Mouse (Mus musculus) gastrocnemius, postnatal 10 days (tissue): Measurements from ENCODE around the gene Vpreb1. TPM values are rescaled to one million over a fixed set of nuclear protein-coding genes. Genes with fewer than 3 reads are reported as not detected.
A peak's percentile ranks its signal among the peaks of the same experiment; 100 is the strongest.
"Not testable (repeated sequence)": the region's sequence is repeated elsewhere in the genome, so short reads cannot be mapped to it uniquely, and the experiment has no call there.

Experiments
- DNase-seq: peaks from one replicate; pipeline ENCODE4 v3.0.0; 2021; ENCODE audit warnings: mixed read lengths
- long read RNA-seq, 2 experiments: library from polyadenylated mRNA; stranded (forward); transcript quantifications; one replicate each; pipeline ENCODE4 v2.0.0; 2021
- total RNA-seq, 2 experiments: library from RNA; stranded (reverse); gene quantifications; 2 replicates each; pipeline ENCODE4 v1.2.3; 2021

The Vpreb1 gene
- under 1 TPM in 1 of 2 experiments, not detected in 1; 0.72 TPM for total RNA-seq
- long read RNA-seq, experiment 1 = 0 reads
- long read RNA-seq, experiment 2, partial matches to known transcripts = 0 of 1 reads
- long read RNA-seq, experiment 2, other reads (novel, unspliced or antisense) = 1 of 1 reads

GRCm38 (mm10) chr16:16870617-16871331 is at the start of gene Vpreb1, which contains the start of gene Top3b:
Gene Vpreb1 (minus strand): TSS chr16:16870843.
Gene Top3b (plus strand): TSS chr16:16870736.
- DNase-seq = peak; percentile 81

DNA sequence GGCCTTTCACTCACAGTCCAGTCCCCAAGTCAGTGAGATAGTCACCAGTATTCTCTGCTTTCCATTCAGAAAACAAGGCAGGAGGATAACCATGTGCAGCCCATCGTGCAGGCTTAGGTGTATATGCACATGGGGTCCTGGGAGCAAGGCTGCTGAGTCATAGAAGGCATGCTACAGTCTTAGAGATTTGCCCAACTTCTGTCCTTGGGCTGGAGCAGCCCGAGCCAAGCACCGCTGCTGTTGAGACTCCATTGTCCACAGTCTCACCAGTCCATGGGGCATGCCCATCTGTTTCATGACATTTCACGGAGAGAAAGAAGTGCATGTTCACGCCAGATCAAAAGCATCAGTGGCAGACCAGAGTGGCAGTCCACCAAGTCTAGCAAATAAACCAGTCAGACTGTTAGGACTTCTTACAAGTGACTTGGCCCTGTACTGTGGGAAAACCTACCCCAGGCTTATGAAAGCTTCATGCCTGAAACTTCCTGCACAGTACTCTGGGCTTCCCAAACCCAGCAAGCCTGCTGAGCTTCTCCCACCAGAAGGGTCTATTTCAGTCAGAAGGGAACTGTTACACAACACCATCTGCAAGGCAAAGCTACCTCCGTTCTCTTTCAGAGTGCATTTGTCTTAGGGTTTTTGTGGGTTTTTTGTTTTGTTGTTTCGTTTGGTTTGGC is 47.9 kb upstream of the Vpreb1 start:
- DNase-seq = no peak

GRCm38 (mm10) chr16:16913440-16913839 is 42.8 kb upstream of the Vpreb1 start:
- DNase-seq = no peak

DNA sequence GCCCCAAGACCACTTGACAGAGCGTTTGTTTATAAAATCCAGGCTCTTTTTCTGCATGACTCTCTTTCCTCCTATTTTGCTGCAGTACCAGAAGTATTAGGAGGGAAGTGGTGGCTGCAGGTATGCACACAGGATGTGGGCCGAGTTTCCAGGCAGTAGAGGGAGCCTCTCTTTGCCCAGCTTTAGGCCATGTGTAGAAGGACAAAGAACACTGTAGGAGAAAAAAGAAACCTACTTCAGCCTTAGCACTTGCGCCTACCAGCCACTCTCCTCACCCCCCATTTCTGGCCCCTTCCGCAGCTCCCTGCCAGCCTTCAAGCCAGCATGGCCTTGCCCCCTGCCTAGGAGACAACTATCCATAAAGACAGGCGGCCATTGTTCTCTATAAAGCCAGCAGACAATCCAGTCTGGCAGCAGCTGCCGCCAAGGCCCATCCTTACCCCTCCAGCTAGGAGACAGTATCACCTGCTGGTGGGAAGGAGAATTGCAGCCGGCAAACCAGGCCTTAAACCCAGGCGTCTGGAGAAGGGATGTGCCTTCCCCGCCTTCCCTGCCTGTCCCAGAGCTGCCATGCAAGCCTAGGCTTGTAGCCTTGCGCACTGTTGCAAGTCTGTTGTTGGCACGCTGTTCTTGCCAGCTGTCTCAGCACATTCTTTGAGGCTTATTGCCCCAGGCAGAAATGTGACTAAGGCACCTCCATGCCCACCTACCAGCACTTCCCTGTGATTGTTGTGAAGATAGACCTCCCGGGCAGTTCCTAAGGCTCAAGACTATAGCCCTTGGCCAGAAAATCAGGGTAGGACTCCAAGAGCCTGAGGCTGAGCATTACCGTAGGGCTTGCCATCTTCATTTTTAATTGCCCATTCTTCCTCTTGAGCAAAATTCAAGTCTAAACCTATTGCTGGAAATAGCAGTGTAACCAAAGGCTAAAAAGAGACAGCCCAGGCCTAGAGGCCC is 41.3 kb upstream of the Vpreb1 start:
- DNase-seq = peak; percentile 73

DNA sequence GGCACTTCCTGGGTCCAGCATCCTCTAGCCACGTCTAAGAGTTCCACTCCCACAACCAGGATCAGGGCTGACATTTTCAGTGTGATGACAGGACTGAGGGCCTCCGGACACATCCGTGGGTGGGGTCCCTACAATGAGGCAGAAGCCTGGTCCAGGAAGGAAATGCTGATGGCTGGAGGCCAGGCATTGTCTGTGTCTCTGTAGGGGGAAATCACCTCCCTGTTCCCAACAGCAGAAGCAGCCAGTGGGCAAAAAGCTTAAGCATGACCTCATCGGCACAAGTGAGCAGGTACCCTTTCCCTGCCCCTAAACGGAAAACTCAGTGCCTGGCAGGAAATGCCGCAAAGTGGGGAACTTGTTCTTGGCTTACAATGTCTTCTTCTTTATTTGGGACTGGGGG is 37.2 kb upstream of the Vpreb1 start:
- DNase-seq = peak; percentile 39

DNA sequence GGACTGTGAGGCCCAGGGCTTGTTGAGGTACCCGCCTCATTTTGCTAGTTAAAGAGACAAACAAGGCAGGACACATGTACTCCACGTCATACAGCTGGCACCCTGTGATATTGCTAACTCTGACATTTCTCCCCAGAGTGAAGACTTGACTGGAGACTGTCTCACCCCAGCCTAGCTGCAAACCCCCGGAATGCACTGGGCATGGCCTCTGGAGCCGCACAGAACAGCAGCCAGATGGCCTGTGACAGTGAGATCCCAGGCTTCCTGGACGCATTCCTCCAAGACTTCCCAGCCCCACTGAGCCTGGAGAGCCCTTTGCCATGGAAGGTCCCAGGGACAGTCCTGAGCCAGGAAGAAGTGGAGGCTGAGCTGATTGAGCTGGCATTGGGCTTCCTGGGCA is 32.5 kb upstream of the Vpreb1 start:
- DNase-seq = no peak

- no peak for DNase-seq
Observed at GRCm38 (mm10) chr16:16902329-16902728, 31.7 kb upstream of the Vpreb1 start.

- DNase-seq = no peak
Observed at GRCm38 (mm10) chr16:16897056-16897584, 26.5 kb upstream of the Vpreb1 start.

GRCm38 (mm10) chr16:16896382-16897055 is 25.9 kb upstream of the Vpreb1 start, which contains the start of gene Ppm1f:
Gene Ppm1f (plus strand): TSS chr16:16896469.
- DNase-seq = peak; percentile 95

GRCm38 (mm10) chr16:16896015-16896381 is 25.4 kb upstream of the Vpreb1 start:
- no peak for DNase-seq

DNA sequence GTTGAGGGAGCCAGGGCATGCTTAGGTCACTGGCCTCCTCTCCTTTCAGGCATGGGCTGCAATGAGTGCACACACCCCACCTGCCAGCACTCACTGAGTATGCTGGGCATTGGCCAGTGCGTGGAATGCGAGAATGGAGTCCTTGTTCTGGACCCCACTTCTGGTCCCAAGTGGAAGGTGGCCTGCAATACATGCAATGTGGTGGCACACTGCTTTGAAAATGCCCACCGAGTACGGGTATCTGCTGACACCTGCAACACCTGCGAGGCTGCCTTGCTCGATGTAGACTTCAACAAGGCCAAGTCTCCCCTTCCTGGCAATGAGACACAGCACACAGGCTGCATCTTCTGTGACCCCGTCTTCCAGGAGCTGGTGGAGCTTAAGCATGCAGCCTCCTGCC is 21.7 kb upstream of the Vpreb1 start:
- DNase-seq = no peak

GRCm38 (mm10) chr16:16888341-16888740 is 17.7 kb upstream of the Vpreb1 start:
- no peak for DNase-seq

DNA sequence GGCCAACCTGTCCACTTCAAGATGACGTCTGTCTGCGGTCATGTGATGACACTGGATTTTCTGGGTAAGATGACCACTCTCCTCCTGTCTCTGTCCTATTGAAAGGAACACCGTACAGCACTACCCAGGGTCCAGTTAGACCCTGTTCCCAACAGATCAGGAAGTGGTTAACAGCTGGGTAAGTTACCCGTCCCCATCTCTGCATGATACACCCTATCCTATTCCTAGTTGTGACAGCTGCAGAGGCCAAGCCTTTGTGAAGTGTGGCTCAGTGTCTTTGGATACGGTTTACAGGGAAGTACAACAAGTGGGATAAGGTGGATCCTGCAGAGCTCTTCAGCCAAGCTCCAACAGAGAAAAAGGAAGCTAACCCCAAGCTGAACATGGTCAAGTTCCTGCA is 8.4 kb upstream of the Vpreb1 start:
- no peak for DNase-seq

- DNase-seq = no peak
Observed at GRCm38 (mm10) chr16:16870241-16870616, 414 bp downstream of the Vpreb1 start.

- no peak for DNase-seq
Observed at GRCm38 (mm10) chr16:16865696-16866561, 4.7 kb downstream of the Vpreb1 start.

DNA sequence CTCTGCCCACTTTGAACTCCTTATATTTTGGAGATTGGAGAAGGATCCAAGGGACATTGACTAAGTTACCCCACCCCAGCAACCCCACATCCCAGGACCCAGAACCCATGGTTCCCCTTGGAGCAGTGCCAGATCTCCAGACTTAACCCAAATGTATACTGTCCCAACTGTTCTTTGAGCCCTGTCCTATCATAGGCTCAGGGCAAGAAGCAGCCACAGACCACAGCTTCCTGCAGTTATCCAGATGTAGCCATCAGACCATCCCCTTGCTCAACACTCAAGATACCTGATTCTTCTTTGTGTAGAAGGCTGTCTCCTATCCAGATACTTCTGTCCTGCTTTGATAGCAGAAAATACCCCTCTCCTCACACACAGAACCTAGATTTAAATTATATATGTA is 5.4 kb downstream of the Vpreb1 start:
- DNase-seq = no peak

DNA sequence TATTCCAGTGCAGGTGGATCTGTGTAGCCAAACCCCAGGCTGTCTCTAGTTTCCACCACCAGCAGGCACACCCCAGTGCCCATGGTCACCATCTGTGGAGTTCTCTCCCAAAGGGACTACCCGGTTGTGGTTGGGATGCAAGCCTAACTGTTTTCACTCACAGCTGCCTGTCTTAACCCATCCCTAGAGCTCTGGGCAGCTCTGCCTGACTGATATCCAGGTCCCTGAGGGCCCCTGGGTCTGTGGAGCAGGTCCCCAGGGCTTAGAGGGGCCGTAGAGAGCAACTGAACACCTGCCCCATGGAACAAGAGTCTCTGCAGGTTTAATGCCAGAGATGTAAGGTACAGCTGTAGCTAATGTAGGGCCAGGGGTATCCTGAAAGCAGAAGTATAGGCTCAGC is 6.7 kb downstream of the Vpreb1 start, which contains the start of gene Igll1:
Gene Igll1, minus strand, starts transcription at position 8 of the 400 bp plus-strand sequence.
- no peak for DNase-seq

GRCm38 (mm10) chr16:16862288-16862687 is 8.4 kb downstream of the Vpreb1 start:
- DNase-seq = no peak

DNA sequence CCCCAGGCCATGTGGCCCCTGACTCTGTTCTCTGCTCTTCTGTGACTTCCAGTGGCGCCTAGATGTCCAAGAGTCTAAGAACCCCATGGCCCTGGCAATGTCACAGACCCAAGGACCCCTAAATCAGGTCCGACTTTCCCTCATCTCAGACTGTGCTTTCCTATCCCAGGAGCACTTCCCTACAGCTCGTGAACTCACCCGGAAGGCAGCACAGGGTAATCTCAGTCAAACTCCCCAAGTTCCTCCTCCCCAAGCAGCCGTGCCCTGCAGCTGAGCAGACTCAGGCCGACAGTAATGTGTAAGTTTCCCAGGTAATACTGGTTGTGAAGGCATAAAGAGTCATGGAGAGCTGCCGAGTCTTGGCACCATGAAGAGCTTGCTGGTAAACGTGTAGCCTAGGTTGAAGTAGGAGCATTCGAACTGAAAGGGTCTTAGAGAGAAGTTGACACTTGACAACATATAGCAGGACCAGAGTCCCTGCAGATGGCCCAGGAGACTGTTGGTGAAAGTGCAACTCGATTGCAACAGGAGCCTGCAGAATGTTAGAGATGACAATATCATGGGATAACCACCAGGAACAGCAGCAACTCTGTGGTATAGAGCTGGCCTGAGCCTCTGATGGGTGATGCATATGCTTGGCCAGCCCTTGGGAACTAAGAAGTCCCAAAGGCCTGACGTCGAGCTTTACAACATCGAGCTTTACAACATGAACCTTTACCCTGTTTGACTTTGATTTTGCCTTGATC is 13.7 kb downstream of the Vpreb1 start:
- DNase-seq = no peak

DNA sequence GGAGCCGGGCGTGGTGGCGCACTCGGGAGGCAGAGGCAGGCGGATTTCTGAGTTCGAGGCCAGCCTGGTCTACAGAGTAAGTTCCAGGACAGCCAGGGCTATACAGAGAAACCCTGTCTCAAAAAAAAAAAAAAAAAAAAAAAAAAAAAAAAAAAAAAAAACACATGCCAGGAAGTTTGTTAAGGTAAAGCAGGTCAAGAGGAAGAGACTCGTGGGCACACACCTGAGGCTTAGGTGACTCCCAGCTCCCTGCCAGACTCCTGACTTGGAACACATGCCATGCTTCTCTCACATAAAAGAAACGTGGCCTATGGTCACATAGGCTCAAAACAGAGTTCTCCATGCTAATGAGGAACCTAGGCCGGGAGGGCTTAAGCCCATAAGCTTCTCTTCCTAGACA is 14.6 kb downstream of the Vpreb1 start:
- not testable (repeated sequence) for DNase-seq
